In the genomic region with DNA sequence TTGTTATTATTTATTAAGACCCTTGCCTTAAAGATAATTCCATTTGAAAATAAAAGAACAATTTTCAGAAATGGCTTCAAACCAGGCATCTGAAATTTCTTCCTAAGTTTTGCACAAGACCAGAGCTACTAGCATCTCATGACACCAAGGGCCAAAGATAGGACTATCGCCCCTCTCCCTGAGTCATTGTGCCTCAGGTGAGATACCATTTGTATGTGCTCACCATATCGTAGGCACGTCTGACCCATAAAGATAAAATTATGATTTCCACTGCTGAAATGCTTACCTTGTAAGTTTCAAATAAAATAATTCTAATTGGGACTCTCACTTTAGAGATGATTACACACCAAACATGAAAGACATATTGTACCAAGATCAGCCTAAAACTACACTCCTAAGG, we compare ENCODE assay signal across 26 mouse cellular contexts. TPM values are rescaled to one million over a fixed set of nuclear protein-coding genes. Genes with fewer than 3 reads are reported as not detected.
DNase-seq lines count a peak whose midpoint lies in the region; ATAC-seq and TF ChIP-seq lines count a peak whose summit lies in the region.
"Had no signal": no experiment of that assay in that cellular context is flagged by ENCODE, and none has a peak within 500 bp of the region (broad histone marks: within the 10 kb centered on the region; RNA-seq: fewer than 3 reads in every experiment).

No protein-coding gene starts in this region.

- H3K27me3 ChIP-seq in heart, embryonic 13.5 days (replicated peaks), result no peaks in the 10 kb centered on the region
- H3K27me3 ChIP-seq in heart, embryonic 16.5 days (ENCODE audit: control insufficient read depth, insufficient read depth, low read length), result no peaks in the 10 kb centered on the region
- H3K27me3 ChIP-seq in MEL (ENCODE audit: control insufficient read depth in 1 of 2, insufficient read depth in 2 of 2, low read length in 2 of 2), result no peaks in the 10 kb centered on the region
- H3K27me3 ChIP-seq: embryonic facial prominence, embryonic 13.5 days; embryonic facial prominence, embryonic 15.5 days; forebrain, embryonic 12.5 days; Patski had no signal

- intact Hi-C loops in gastrocnemius, adult 2 months (cut with DNase I), result loop anchor here (5.0 kb wide), 1 partner anchor 65 kb away; no protein-coding TSS in a partner anchor
- intact Hi-C loops in gastrocnemius, postnatal 36 days (cut with DNase I), result loop anchor here (5.0 kb wide), 1 partner anchor 55 kb away; no protein-coding TSS in a partner anchor
- intact Hi-C loops in heart, postnatal 10 days (cut with DNase I), result no loop called here

- H3K4me1 ChIP-seq in heart, embryonic 13.5 days, result peaks cover 62% of the 10 kb centered on the region
- H3K4me1 ChIP-seq in heart, embryonic 16.5 days (ENCODE audit: control insufficient read depth, insufficient read depth, low read length), result peaks cover 47% of the 10 kb centered on the region
- peaks cover 0 to 2% of the 10 kb centered on the region in 2 experiments; a peak in 3 of 4 replicates for H3K4me1 ChIP-seq in MEL (ENCODE audit: control insufficient read depth in 1 of 2, insufficient read depth in 2 of 2, low read length in 2 of 2)
- H3K4me1 ChIP-seq: forebrain, embryonic 10.5 days; forebrain, embryonic 12.5 days had no signal

- H3K9me3 ChIP-seq in heart, embryonic 13.5 days, result no peaks in the 10 kb centered on the region
- H3K9me3 ChIP-seq in heart, embryonic 16.5 days (replicated peaks; ENCODE audit: control insufficient read depth, low read length), result no peaks in the 10 kb centered on the region
- H3K9me3 ChIP-seq in MEL (replicated peaks; ENCODE audit: insufficient read depth, low read length), result no peaks in the 10 kb centered on the region
- H3K9me3 ChIP-seq: embryonic facial prominence, embryonic 13.5 days; embryonic facial prominence, embryonic 15.5 days; forebrain, embryonic 10.5 days; forebrain, embryonic 12.5 days had no signal

- TF ChIP-seq CTCF in gastrocnemius, adult 2 months (IDR thresholded peaks at IDR 0.05), result no peak
- TF ChIP-seq CTCF in MEL (IDR thresholded peaks at IDR 0.05 in 2 of 3, conservative IDR thresholded peaks at IDR 0.05 in 1 of 3; ENCODE audit: control insufficient read depth in 1 of 3, insufficient read depth in 1 of 3, low read depth in 2 of 3, low read length in 3 of 3, poor library complexity in 1 of 3, severe bottlenecking in 1 of 3), result no peak

- no peak for DNase-seq in gastrocnemius, adult 2 months
- no peak for DNase-seq in gastrocnemius, postnatal 36 days
- no peak for DNase-seq in heart, adult 8-10 months (ENCODE audit: low spot score)
- DNase-seq in heart, postnatal 10 days, result no peak
- no peak for DNase-seq in MEL (ENCODE audit: low read depth, low spot score)
- DNase-seq in B cell, adult 2 months, result no peak
- DNase-seq: adrenal gland, adult 8-10 months; adrenal gland, postnatal 14 days; adrenal gland, postnatal 36 days; cerebellum, adult 11-12 months; cerebellum, adult 2 months; cerebellum, adult 9-11 months; cerebellum, postnatal 14 days; cerebellum, postnatal 36 days; embryo, embryonic 11 days had no signal

- H3K4me2 ChIP-seq in heart, embryonic 13.5 days, result no peak overlapping the region
- no peak overlapping the region for H3K4me2 ChIP-seq in heart, embryonic 16.5 days (ENCODE audit: low read depth, low read length)
- H3K4me2 ChIP-seq: embryonic facial prominence, embryonic 13.5 days; embryonic facial prominence, embryonic 15.5 days; forebrain, embryonic 12.5 days had no signal

- H3K36me3 ChIP-seq in heart, embryonic 13.5 days, result peaks cover 49% of the 10 kb centered on the region
- H3K36me3 ChIP-seq in heart, embryonic 16.5 days (ENCODE audit: control insufficient read depth, insufficient read depth), result peaks cover 18% of the 10 kb centered on the region
- peaks cover 0 to 2% of the 10 kb centered on the region in 2 experiments; a peak in 1 of 4 replicates for H3K36me3 ChIP-seq in MEL (ENCODE audit: control insufficient read depth in 1 of 2, insufficient read depth in 2 of 2, low read length in 2 of 2)

- peak overlapping the region; percentile 91 for H3K27ac ChIP-seq in gastrocnemius, adult 2 months
- peak overlapping the region; percentile 87 for H3K27ac ChIP-seq in heart, embryonic 13.5 days (replicated peaks)
- peak overlapping the region; percentile 94 for H3K27ac ChIP-seq in heart, embryonic 16.5 days (ENCODE audit: low read length)
- no peak overlapping the region for H3K27ac ChIP-seq in MEL (ENCODE audit: control insufficient read depth, low read depth, low read length)
- H3K27ac ChIP-seq: embryonic facial prominence, embryonic 13.5 days; forebrain, embryonic 10.5 days; forebrain, embryonic 12.5 days had no signal

- 62% methylated on average over 3 of the region's 3 CpGs for WGBS in heart, embryonic 13.5 days
- 63% methylated on average over 3 of the region's 3 CpGs for WGBS in heart, embryonic 16.5 days

- no peak for TF ChIP-seq RAD21 in MEL (IDR thresholded peaks at IDR 0.05; ENCODE audit: low read depth, low read length)

- H3K4me3 ChIP-seq in gastrocnemius, adult 2 months, result no peak overlapping the region
- no peak overlapping the region for H3K4me3 ChIP-seq in heart, embryonic 13.5 days
- H3K4me3 ChIP-seq in heart, embryonic 16.5 days (ENCODE audit: low read length), result no peak overlapping the region
- H3K4me3 ChIP-seq in MEL (ENCODE audit: control insufficient read depth in 1 of 2, insufficient read depth in 1 of 2, low read depth in 2 of 2, low read length in 2 of 2), result no peak overlapping the region
- H3K4me3 ChIP-seq: embryonic facial prominence, embryonic 13.5 days; embryonic facial prominence, embryonic 15.5 days; erythroblast, embryonic 14.5 days; forebrain, embryonic 10.5 days; forebrain, embryonic 12.5 days had no signal

- TF ChIP-seq POLR2A in MEL (IDR thresholded peaks at IDR 0.05; ENCODE audit: control insufficient read depth in 1 of 2, insufficient read depth in 1 of 2, low read depth in 1 of 2, low read length in 2 of 2, poor library complexity in 1 of 2), result no peak

- no peak overlapping the region for H3K9ac ChIP-seq in heart, embryonic 13.5 days
- H3K9ac ChIP-seq in heart, embryonic 16.5 days (ENCODE audit: low read length), result no peak overlapping the region
- H3K9ac ChIP-seq in MEL (ENCODE audit: control insufficient read depth, low read depth, low read length, poor library complexity, severe bottlenecking), result no peak overlapping the region
- H3K9ac ChIP-seq: embryonic facial prominence, embryonic 13.5 days; embryonic facial prominence, embryonic 15.5 days; forebrain, embryonic 12.5 days had no signal

- ATAC-seq in heart, embryonic 13.5 days (ENCODE audit: extremely low read depth, insufficient number of reproducible peaks, low FRiP score, low TSS enrichment), result no peak
- ATAC-seq in heart, embryonic 16.5 days (replicated peaks; ENCODE audit: extremely low read depth, insufficient read depth, low FRiP score), result no peak
- ATAC-seq: activated CD4-positive, CD25-positive, alpha-beta regulatory T cell, adult 4 months; forebrain, embryonic 14.5 days; forebrain, embryonic 16.5 days had no signal

- H3K79me2 ChIP-seq in MEL (ENCODE audit: control insufficient read depth, insufficient read depth, low read length, poor library complexity), result no peaks in the 10 kb centered on the region

- TF ChIP-seq EP300 in MEL (IDR thresholded peaks at IDR 0.05; ENCODE audit: low read depth in 1 of 2, low read length in 2 of 2), result peak; percentile 50 to 73; a peak in 3 of 4 replicates

TF ChIP-seq in MEL, 35 proteins besides CTCF, POLR2A, EP300 and RAD21:
- no peak for TF ChIP-seq CHD1 (IDR thresholded peaks at IDR 0.05; ENCODE audit: low read depth, low read length)
- TF ChIP-seq MXI1 (IDR thresholded peaks at IDR 0.05; ENCODE audit: low read depth, low read length), result no peak
- no peak for TF ChIP-seq NRF1 (IDR thresholded peaks at IDR 0.05; ENCODE audit: insufficient read depth, low read depth, low read length, poor library complexity, severe bottlenecking)
- peak; percentile 74 for TF ChIP-seq TCF12 (IDR thresholded peaks at IDR 0.05; ENCODE audit: low read depth, low read length)
- TF ChIP-seq GABPA (IDR thresholded peaks at IDR 0.05; ENCODE audit: low read depth, low read length), result no peak
- no peak for TF ChIP-seq ZNF384 (IDR thresholded peaks at IDR 0.05; ENCODE audit: low read depth, low read length)
- no peak for TF ChIP-seq ZKSCAN1 (IDR thresholded peaks at IDR 0.05; ENCODE audit: low read depth, low read length)
- no peak for TF ChIP-seq TAL1 (IDR thresholded peaks at IDR 0.05; ENCODE audit: low read length)
- no peak for TF ChIP-seq MAX (IDR thresholded peaks at IDR 0.05; ENCODE audit: low read length)
- TF ChIP-seq ZC3H11A (IDR thresholded peaks at IDR 0.05; ENCODE audit: low read depth, low read length), result no peak
- TF ChIP-seq RCOR1 (IDR thresholded peaks at IDR 0.05; ENCODE audit: low read depth, low read length), result peak; percentile 23; the same call in 1 of the 2 replicates
- TF ChIP-seq SIN3A (IDR thresholded peaks at IDR 0.05; ENCODE audit: low read length), result no peak
- peak; percentile 66; the same call in 1 of the 2 replicates for TF ChIP-seq ETS1 (IDR thresholded peaks at IDR 0.05; ENCODE audit: low read depth, low read length)
- TF ChIP-seq ZMIZ1 (IDR thresholded peaks at IDR 0.05; ENCODE audit: low read depth, low read length), result no peak
- peak; percentile 43; the same call in 1 of the 2 replicates for TF ChIP-seq GATA1 (IDR thresholded peaks at IDR 0.05; ENCODE audit: low read depth, low read length)
- TF ChIP-seq MEF2A (IDR thresholded peaks at IDR 0.05; ENCODE audit: extremely low read depth, insufficient replicate concordance, low read depth, low read length, poor library complexity, severe bottlenecking), result no peak
- TF ChIP-seq POLR2AphosphoS2 (IDR thresholded peaks at IDR 0.05; ENCODE audit: low read length), result no peak

RNA-seq across cellular contexts. Expression of a gene that starts 47.4 kb away (rescaled TPM):
- 100 to 1,000 TPM; 397 to 399 TPM for total RNA-seq in gastrocnemius, adult 2 months (2021)
- 100 to 1,000 TPM; 276 to 313 TPM for total RNA-seq in gastrocnemius, postnatal 36 days (2021)
- 15.3 and 15.7 TPM in 2 replicates for polyA plus RNA-seq in heart, embryonic 13.5 days (2015; fragmentation: Nextera tagmentation; extraction: Ambion mirVana)
- total RNA-seq in heart, adult 8-10 months (2022), result 10 to 100 TPM; 56.2 to 65.0 (median 58.1) TPM
- 17.8 and 19.1 TPM in 2 replicates for polyA plus RNA-seq in heart, embryonic 16.5 days (2015; fragmentation: Nextera tagmentation; extraction: Ambion mirVana)
- total RNA-seq in heart, postnatal 10 days (2021), result 10 to 100 TPM; 62.2 to 65.4 TPM
- total RNA-seq in MEL (2012; rRNA removed), result 9.1 and 9.3 TPM in 2 replicates
- polyA plus RNA-seq in MEL (2012; ENCODE audit: insufficient read depth in 1 of 2, insufficient read length in 2 of 2, low read depth in 1 of 2, low replicate concordance in 2 of 2, missing spikeins in 1 of 2), result 1 to 10 TPM in 1 of 2 experiments, not detected in 1; 7.4 TPM

Comparison
In these comparisons a context has a peak if more than half of its experiments do, and no peak if none do; other contexts are left out.
1. RNA of a gene that starts 47.4 kb away (total RNA-seq): 397 to 399 TPM in gastrocnemius, adult 2 months and 276 to 313 TPM in gastrocnemius, postnatal 36 days; 62.2 to 65.4 TPM in heart, postnatal 10 days, 56.2 to 65.0 TPM in heart, adult 8-10 months and 9.1 to 9.3 TPM in MEL; every median in the first group is over 4 times any median in the second.